Mouse (Mus musculus) MEL (cell line): ENCODE measurements around the gene Lhfpl3.

Experiments
- CHD1 ChIP-seq: IDR thresholded peaks from 2 replicates; pipeline ENCODE4 v1.6.1; 2012; ENCODE audit warnings: low read depth, mild to moderate bottlenecking, inconsistent platforms, low read length, improper control_type of control experiment
- CTCF ChIP-seq, 3 experiments: IDR thresholded peaks in 2 of 3; conservative IDR thresholded peaks in 1 of 3; 2 replicates each; pipeline ENCODE4 v1.5.1; 2011 to 2012; ENCODE audit warnings: low read length in 3 of 3, low read depth in 2 of 3, mild to moderate bottlenecking in 2 of 3, improper control_type of control experiment in 1 of 3, inconsistent platforms in 1 of 3, mixed read lengths in 1 of 3, moderate library complexity in 1 of 3; ENCODE audit not compliant: control insufficient read depth in 1 of 3, insufficient read depth in 1 of 3, poor library complexity in 1 of 3, severe bottlenecking in 1 of 3
- E2F4 ChIP-seq: IDR thresholded peaks from 2 replicates; pipeline ENCODE4 v1.6.1; 2011; ENCODE audit warnings: low read depth, low read length, improper control_type of control experiment, borderline replicate concordance
- EP300 ChIP-seq, 2 experiments: IDR thresholded peaks; 2 replicates each; pipeline ENCODE4 v1.6.1; 2011; ENCODE audit warnings: improper control_type of control experiment in 2 of 2, low read length in 2 of 2, low read depth in 1 of 2, mild to moderate bottlenecking in 1 of 2
- ETS1 ChIP-seq: IDR thresholded peaks from 2 replicates; pipeline ENCODE4 v1.6.1; 2012; ENCODE audit warnings: low read depth, mild to moderate bottlenecking, inconsistent platforms, low read length, improper control_type of control experiment, moderate library complexity
- POLR2A ChIP-seq, 2 experiments: IDR thresholded peaks; 2 replicates each; pipeline ENCODE4 v1.6.1; 2011 to 2012; ENCODE audit warnings: low read length in 2 of 2, mild to moderate bottlenecking in 2 of 2, control low read depth in 1 of 2, improper control_type of control experiment in 1 of 2, low read depth in 1 of 2, moderate library complexity in 1 of 2; ENCODE audit not compliant: control insufficient read depth in 1 of 2, insufficient read depth in 1 of 2, poor library complexity in 1 of 2
- POLR2AphosphoS2 ChIP-seq: IDR thresholded peaks from 2 replicates; pipeline ENCODE4 v1.6.1; 2011; ENCODE audit warnings: low read length, improper control_type of control experiment
- SIN3A ChIP-seq: IDR thresholded peaks from 2 replicates; pipeline ENCODE4 v1.6.1; 2012; ENCODE audit warnings: low read length, improper control_type of control experiment, inconsistent platforms
- SMC3 ChIP-seq: IDR thresholded peaks from 2 replicates; pipeline ENCODE4 v1.6.1; 2011; ENCODE audit warnings: low read depth, low read length, improper control_type of control experiment
- TAL1 ChIP-seq: IDR thresholded peaks from 2 replicates; pipeline ENCODE4 v1.6.1; 2012; ENCODE audit warnings: mild to moderate bottlenecking, inconsistent platforms, low read length, moderate library complexity, mixed read lengths
- USF1 ChIP-seq: IDR thresholded peaks from 2 replicates; pipeline ENCODE4 v1.6.1; 2014; ENCODE audit warnings: low read depth, mild to moderate bottlenecking, inconsistent platforms, low read length, improper control_type of control experiment, moderate library complexity

- no peak for TF ChIP-seq POLR2AphosphoS2
- no peak for TF ChIP-seq POLR2A (IDR thresholded peaks at IDR 0.05; ENCODE audit: control insufficient read depth in 1 of 2, insufficient read depth in 1 of 2, low read depth in 1 of 2, low read length in 2 of 2, poor library complexity in 1 of 2)
- no peak for TF ChIP-seq EP300 (IDR thresholded peaks at IDR 0.05; ENCODE audit: low read depth in 1 of 2, low read length in 2 of 2)
- TF ChIP-seq USF1 = no peak
- TF ChIP-seq ETS1 = no peak
- no peak for TF ChIP-seq SMC3
- no peak for TF ChIP-seq SIN3A
- no peak for TF ChIP-seq CTCF (IDR thresholded peaks at IDR 0.05 in 2 of 3, conservative IDR thresholded peaks at IDR 0.05 in 1 of 3; ENCODE audit: control insufficient read depth in 1 of 3, insufficient read depth in 1 of 3, low read depth in 2 of 3, low read length in 3 of 3, poor library complexity in 1 of 3, severe bottlenecking in 1 of 3)
- TF ChIP-seq TAL1 = no peak
- no peak for TF ChIP-seq E2F4
- no peak for TF ChIP-seq CHD1
Observed at GRCm38 (mm10) chr5:22963300-22963699, 217.4 kb downstream of the Lhfpl3 start.
